Mouse (Mus musculus): ENCODE data around the gene Urad. TPM values are rescaled to one million over a fixed set of nuclear protein-coding genes. Genes with fewer than 3 reads are reported as not detected.

Urad gene
- not detected for total RNA-seq (2021)
- long read RNA-seq, experiment 1, result 0 reads
- long read RNA-seq, experiment 2, result 0 reads

DNA sequence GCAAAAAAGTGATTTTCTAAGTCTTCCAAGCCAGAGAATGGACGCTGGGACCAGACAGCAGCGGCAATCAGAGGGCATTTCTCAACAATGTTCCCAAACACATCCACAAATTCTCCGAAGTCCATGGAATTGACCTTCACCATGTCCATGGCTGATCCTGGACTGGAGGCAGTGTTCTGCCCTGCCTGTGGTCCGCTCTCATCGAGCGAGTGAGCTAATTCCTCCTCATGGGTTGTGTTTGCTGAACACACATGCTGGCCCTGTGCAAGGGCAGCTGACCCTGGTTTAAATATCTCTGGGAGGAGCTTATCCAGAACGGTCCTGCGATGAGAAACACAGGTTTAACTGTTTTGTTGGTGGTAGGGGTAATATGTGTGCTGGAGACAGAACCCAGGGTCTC is at the start of gene Urad:
Gene Urad (minus strand): TSS at position 258 of the 400 bp plus-strand sequence.
- intact Hi-C loops (cut with DNase I; ENCODE audit: low total_unique reads), result no loop called here
- DNase-seq, result no peak

DNA sequence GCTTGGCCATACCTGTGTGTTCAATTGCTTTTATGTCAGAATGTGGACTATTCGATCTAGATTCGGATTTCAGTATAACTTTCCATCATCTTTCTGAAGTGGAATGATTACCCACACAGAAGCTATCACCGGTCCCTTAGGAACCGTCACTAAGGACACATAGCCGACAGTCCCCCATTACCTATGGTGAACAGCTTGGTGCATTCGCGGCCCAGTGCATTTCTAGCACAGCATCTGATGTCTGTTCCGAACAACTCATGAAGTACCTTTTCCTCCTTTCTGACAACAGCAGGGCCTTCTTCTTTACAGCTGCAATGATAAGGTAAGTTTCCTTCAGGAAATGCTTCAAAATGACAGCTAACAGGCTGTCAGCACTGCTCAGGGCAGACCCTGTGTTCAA is 48.0 kb upstream of the Urad start:
- no peak for DNase-seq
- intact Hi-C loops (cut with DNase I; ENCODE audit: low total_unique reads), result no loop called here

DNA sequence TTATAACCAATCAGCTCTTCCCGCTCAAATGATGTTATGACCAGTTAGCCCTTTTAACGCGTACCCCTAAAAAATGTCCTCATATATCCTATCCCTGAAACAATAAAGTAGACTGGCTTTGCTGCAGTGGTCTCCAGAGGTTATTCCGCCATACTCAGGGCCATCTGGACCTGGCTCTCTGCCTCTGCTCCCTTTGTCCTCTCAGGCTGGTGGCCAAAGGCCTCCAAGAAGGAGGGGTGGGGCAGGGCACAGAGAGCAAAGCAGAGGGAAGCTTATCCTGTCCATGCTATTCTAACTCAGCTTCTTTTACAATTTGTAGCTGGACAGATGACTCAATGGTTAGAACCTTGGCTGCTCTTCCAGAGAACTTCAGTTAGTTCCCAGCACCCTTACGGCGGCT is 46.0 kb upstream of the Urad start:
- intact Hi-C loops (cut with DNase I; ENCODE audit: low total_unique reads), result no loop called here
- no peak for DNase-seq

DNA sequence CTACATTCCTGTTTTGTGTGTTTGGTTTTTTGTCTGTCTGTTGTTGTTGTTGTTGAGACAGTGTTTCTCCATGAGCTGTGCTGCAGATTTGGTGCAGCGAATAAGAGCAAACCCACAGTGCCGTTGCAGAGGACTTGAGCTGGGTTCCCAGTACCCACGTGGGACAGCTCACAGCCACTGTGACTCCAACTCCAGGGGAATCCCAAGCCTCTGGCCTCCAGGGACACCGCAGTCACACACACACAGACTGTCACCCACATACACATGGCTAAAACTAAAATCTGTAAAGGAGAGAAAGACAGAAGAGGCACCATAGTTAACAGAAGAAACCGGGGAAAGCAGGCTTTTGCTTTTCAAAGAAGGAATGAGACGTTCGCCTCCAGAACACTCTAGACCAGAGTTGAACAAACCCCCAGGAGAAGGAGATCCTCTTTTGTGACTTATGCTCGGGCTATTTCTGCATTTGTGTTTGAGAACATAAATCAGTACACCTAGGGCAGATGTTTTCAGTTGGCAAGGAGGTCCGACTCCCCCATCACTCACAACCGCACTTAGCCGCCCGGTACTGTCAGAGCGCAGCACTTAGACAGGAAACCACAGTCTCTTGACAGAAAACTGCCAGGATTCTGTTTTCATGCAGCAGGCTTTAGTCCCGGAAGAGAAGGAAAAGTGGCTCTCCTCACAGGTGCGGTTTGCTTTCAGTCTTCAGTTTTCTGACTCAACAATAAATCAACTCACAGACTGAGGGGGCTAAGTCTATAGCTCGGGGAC is 43.9 kb upstream of the Urad start:
- intact Hi-C loops (cut with DNase I; ENCODE audit: low total_unique reads), result no loop called here
- DNase-seq, result no peak

DNA sequence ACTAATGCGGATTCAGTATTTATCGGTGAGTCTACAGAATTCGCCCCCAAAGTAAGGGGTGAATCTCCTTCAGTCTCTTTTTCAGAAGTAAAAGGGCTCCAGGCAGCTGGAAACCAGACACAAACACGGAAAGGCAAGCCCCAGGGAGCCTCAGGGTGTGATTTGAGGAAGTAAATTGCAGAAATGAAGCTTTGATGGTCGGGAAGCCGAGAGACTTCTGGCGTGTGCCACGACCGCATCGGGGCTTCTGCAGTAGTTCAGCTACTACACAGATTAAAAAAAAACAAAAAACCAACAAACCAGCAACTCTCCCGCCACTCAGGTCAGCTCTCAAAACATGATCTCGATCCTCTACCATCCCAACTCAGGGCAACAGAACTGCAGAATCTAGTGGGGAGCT is 40.8 kb upstream of the Urad start:
- intact Hi-C loops (cut with DNase I; ENCODE audit: low total_unique reads), result no loop called here

DNA sequence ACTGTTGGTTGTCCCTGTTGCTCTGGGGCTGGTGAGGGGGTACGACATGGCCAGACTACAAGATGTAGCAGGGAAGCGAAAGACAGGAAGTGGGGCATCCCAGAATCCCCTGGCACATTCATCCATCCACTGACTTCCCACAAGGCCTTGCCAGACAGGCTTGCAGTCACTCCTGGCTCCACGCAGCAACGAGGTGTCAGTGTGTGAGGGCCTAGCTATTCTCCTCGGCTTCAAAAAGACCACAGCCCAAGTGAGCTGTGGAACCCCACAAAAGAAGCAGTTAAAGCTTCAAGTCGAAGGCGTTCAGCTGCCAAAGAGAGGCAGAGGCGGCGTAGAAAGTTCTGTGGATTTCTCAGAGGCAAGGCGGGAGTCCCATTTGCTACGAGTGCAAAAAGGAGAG is 36.2 kb upstream of the Urad start:
- no peak for DNase-seq
- intact Hi-C loops (cut with DNase I; ENCODE audit: low total_unique reads), result no loop called here

More for the DNA sequence above, 40.8 kb upstream of the Urad start:
- no peak for DNase-seq

DNA sequence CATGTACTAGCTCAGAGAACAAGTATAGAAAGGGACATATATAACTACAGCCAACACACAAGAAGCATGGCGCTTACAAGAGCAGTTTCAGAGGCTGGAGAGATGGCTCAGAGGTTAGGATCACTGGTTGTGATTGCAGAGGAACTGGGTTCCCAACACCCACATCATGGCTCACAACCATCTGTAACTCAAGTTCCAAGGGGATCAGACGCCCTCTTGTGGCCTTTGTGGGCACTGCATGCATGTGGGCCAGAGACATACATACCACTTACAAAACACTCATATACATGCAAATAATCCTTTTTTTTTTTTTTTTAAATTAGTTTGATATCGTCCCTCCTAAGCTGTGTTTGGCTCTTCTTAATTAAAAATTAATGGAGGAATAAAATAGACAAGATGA is 35.3 kb upstream of the Urad start:
- intact Hi-C loops (cut with DNase I; ENCODE audit: low total_unique reads), result no loop called here
- no peak for DNase-seq

DNA sequence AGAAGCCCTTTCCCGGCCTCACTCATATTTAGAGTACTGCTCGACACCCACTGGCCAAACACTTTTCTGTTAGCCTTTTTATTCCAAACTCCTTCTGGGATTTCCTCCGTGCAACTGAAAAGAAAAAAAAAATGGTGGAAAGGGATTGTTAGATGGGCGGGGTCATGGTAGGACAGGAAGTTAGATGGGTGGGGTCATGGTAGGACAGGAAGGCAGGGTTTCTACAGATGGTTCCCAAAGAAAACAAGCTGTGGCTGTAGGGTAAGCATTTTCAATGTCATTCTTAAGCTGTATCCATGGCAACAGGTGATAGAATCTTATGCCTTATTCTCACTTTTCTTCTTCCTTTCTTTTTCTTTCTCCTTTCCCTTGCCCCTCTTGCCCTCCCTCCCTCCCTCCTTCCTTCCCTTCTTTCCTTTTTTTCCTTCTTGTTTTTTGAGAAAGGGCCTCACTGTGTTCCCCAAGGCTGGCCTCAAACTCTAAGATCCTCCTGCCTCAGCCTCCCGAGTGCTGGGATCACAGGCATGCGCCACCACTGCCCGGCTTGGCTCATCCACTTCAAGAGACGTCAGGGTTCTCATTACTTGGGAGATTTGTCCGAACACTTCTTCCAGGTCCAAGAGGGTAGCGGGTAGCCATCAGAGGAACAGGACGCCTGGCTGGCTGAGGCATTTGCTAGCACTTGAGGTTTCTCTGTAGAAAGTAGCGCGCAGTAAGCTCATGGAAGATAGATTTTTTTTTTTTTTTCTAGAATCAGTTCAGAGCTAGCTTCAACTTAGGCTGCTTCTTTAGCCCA is 34.2 kb upstream of the Urad start:
- DNase-seq, result no peak
- intact Hi-C loops (cut with DNase I; ENCODE audit: low total_unique reads), result no loop called here

DNA sequence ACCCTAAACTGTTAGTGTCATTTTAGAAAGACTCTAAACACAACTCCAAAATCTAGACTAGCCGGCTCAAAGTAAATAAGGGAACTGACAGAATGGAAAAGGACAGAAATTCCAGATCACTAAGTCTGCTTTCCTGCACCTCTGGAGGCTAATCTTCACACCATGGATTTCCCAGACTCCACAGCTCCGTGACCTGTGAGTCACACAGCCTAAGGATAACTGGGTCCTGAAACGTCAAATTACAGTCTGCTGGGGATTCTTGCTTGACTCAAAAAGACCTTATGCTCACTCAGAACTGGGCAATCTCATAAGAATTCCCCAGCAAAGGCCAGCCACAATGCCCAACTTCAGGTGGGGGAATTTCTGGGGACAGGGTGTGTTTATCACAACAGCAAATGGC is 33.5 kb upstream of the Urad start:
- DNase-seq, result no peak
- intact Hi-C loops (cut with DNase I; ENCODE audit: low total_unique reads), result no loop called here

DNA sequence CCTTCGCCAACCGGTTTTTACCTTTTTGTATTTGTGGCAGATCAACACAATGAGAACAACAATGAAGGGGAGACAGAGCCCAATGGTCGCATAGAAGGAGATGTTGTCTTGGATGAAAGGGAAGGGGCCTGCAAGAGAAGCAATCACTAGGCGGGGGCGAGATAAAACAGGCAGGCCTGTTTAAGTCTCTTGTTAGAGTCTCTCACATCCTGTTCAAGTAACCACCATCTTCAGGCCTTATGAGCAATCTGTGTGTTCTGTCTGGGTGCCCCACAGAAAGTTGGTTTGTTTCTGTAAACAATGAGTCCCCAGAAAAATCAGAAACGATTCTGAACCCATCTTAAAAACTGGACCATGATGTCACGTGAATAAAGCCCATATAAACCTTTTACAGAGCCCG is 32.7 kb upstream of the Urad start:
- intact Hi-C loops (cut with DNase I; ENCODE audit: low total_unique reads), result no loop called here
- DNase-seq, result no peak

DNA sequence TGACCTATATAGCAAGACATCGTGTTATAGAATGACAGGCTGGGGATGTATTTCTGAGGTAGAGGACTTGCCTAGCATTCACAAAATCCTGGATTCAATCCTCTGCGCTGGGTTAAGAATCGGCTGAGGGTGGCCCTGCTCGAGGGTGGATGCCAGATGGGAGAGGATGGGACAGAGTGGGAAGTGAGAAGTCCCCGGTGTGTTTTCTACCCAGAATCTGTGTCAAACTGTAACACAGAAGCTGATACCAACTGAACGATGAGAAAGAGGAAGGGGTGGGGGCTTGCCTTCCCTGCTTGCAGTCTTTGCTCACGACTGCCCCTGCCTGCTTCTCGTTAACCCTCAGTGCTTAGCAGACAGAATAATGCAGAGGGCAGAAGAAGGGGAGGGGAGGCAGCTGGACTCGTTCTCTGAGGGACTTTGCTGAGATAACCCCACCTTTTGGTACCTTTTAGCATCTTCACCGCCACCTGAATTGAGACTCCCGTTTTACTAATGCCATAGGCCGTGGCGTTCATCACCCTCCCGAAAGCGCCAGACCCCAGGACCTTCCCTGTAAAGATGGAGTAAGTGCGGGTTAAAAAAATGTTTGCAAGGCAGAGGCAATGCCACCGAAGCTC is 32.0 kb upstream of the Urad start:
- no peak for DNase-seq
- intact Hi-C loops (cut with DNase I; ENCODE audit: low total_unique reads), result no loop called here

DNA sequence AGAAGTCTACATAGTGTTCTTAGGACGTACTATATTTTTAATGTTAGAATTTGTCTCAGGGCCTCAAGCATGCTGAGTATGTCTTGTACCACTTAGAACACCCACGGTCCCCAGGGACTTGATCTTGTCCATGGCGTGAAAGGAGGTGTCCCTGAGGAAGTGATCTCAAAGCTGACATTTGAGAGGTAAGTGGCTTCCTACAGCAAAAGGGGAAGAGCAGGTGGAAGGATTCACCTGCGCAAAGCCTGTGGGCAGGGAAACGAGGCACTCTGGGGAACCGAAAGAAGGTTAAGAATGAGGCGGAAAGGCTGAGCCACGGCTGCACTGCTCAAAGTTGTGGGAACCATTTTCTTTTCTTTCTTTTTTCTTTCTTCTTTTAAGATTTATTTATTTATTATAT is 29.7 kb upstream of the Urad start:
- intact Hi-C loops (cut with DNase I; ENCODE audit: low total_unique reads), result no loop called here
- DNase-seq, result no peak

DNA sequence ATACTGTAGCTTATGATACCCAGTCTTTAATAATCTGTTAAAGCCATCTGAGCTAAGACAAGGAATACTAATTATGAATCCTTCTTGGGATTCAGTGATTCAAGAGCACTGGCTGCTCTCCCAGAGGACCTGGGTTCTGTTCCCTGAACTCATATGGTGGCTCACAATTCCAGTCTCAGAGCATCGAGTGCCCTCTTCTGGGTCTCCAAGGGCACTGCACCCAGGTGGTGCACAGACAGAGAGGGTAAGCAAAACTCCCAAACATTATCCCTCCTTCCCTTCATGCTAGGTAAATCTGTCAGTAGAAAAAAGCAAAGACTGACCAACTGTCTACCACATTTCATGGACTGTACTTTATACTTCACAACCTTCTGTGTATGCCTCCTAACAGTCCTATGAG is 23.7 kb upstream of the Urad start:
- intact Hi-C loops (cut with DNase I; ENCODE audit: low total_unique reads), result no loop called here
- no peak for DNase-seq

DNA sequence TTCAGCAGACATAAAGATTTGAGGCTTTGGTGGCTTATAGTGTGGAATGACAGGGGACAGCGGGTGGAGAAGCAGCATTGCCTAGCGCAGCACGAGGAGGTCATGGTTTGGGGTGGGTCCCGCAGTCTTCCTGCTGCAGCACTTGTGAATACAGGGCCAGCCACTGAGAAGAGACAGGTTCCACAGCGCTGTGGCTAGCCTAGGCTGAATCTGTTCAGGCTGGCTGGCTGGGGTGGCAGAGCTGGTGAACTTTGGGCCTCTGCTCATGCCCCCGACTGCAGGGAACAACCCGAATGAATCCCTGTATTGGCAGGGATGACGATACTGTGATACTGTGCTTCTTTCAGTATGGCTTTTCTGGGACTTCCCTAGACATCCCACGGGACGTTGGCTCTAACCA is 21.7 kb upstream of the Urad start:
- intact Hi-C loops (cut with DNase I; ENCODE audit: low total_unique reads), result no loop called here
- DNase-seq, result no peak

DNA sequence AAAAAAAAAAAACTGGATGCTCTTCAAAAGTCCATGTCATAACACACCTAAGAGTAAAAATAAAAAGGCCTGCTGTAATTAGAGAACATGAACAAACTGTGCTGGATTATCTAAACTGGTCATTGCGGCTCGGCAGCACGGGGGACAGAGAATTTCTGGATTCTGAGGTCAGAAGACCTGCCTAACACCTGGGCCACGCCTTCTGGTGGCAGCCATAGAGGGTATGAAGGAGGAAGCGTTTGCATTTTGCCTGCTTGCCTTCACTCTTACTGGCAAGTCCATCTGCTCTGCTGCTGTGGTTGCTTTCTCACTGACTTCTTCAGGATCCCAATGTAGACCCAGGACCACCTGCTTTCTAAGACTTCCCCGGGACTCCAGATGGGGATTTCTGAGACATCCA is 20.7 kb upstream of the Urad start:
- DNase-seq, result no peak
- intact Hi-C loops (cut with DNase I; ENCODE audit: low total_unique reads), result no loop called here

DNA sequence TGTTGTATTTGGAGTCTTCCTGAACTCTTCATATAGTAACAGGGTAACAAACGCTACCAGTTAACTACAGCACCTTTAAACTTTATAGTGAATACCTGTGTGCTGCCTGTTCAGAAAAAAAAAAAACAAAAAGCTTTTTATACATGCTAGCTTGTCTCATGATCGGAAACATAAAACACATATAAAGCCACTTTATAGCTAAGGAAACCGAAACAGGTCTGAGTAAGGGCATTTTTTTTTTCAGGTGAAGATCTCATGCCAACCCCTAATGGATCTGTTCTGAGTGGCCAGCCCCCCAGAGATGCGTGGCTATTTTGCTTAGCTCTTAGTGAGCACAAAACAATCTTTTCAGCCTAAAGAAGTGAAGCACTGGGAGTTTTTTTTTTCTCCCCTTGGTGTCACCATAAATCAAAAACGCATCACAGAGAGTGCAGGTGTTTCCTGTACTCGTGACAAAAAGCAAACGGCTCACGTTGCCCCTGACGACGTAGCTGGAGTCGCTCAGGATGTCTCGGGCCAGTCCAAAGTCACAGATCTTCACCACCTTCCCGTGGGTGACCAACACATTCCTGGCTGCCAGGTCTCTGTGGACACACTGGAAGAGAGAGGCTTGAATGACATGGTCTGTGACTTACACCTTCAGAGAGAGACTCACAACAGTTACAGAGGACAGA is 18.6 kb upstream of the Urad start:
- DNase-seq, result no peak
- intact Hi-C loops (cut with DNase I; ENCODE audit: low total_unique reads), result no loop called here

DNA sequence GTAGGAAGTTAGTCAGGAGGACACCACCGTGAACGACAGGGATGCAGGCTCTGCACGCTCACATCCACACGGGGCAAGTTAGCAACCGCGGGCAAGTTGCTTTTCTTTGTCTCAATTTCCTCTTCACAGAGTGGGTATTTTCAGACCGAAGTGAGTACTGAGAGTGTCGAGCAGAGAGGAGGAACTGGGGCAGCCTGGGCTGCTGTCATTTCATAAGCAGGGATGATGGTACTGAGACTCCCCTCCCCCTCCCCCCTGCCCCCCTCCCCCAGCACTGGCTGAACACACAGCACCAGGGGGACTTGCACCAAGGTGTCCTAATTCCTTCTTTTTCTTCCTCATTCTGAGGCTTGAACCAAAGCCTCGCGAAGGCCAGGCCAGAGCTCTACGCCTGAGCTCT is 17.3 kb upstream of the Urad start:
- DNase-seq, result no peak
- intact Hi-C loops (cut with DNase I; ENCODE audit: low total_unique reads), result no loop called here

DNA sequence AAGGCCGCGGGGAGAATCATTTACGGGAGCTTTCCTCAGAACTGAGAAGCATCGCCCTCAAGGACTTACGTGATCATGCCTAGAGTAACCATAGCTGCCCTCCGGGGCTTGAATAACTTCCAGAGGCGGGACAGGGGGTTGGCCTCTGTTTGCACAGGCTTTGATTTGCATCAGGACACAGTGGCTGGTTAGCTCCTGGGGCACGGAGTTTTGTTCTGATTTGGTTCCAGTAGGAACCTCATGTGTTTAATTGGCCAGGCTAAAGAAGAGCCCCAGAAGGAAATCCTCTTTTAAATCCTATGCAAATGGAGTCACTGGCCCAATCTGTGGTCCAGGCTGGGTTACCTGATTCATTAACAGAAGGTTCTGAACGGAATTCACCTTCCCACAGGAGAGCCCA is 16.7 kb upstream of the Urad start:
- intact Hi-C loops (cut with DNase I; ENCODE audit: low total_unique reads), result no loop called here
- no peak for DNase-seq

DNA sequence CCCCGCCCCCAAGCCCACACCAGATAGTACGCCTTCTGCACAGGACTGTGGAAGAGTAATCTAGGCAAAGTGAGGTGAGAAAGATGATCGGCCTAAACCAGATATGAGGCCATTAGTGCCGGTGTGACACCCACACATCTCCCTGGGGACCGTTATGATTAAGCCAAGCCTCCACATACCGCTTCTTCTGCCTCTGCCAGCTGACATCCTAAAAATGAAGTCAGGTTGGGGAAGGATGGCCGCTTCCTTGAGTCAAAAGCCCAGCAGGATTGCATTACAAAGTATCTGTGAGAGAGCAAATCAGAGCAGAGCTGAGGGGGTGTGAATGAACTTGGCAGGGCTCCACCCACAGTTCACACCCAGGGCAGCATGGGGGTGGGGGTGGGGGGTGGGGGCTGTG is 10.5 kb upstream of the Urad start:
- no peak for DNase-seq
- intact Hi-C loops (cut with DNase I; ENCODE audit: low total_unique reads), result no loop called here

DNA sequence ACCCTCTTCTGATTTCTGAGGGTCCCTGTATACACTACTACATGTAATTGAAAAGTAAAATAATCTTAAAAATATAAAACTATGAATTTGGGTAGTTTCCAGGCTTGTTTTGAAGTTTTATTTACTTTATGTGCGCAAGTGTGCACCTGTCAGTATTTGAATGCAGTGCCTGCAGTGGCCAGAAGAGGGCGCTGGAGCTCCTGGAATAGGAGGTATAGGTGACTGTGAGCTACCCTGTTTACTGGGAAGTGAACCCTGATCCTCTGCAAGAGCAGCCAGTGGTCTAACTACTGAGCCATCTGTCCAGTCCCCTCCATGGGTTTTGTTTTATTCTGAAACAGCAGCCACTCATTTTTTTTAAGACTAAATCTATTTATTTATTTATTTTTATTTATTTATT is 9.3 kb upstream of the Urad start:
- intact Hi-C loops (cut with DNase I; ENCODE audit: low total_unique reads), result no loop called here
- peak; percentile 21 for DNase-seq
